Mouse (Mus musculus): ENCODE data around the gene Creb3l1. TPM values are rescaled to one million over a fixed set of nuclear protein-coding genes. Genes with fewer than 3 reads are reported as not detected.
A peak's percentile ranks its signal among the peaks of the same experiment; 100 is the strongest.

Gene Creb3l1
- total RNA-seq, 2 experiments from 2014 or later, result 2.6 to 2.8 TPM

GRCm38 (mm10) chr2:91975581-91976541, 48.4 kb downstream of the Creb3l1 start, which contains the start of gene Dgkz:
Gene Dgkz, minus strand, starts transcription at chr2:91975864.
- peak in 1 of 2 experiments; percentile 52 for DNase-seq (ENCODE audit: low spot score in 2 of 2)
- intact Hi-C loops (cut with DNase I), result loop anchor here (5.0 kb wide), 1 partner anchor 34 kb away; no protein-coding TSS in a partner anchor

DNA sequence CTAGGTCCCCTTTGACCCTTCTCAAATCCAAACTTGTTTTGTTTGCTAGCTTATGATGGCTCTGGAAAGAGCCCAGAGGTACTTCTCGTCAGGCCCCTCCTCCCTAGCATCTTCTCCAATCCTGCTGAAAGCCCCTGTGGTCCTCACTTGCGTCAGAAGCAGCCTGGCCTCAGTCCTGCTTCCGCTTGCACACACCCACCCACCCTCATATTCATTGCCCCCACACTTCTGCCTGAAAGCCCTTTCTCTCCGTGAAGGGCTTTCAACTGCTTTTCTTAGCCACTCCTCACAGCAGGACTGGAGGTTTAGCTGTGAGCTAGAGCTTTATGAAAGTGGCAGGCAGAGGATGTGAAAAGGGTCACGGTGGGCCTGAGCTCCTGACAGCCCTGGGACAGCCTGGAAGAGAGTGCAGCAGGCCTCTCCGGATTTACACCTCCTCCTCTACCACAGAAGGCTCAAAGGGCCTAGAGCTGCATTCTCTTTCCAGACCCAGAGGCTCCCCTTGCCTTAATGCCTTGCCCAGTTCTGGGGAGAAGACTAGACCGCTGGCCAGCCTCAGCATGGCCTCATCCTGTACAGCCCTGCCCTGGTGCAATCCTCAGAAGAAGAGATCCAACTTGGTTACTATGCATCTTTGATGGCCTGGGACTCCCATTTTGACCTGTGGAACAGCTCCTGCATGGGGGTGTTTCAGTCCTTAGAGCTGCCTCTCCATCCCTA, 50.7 kb downstream of the Creb3l1 start:
- intact Hi-C loops (cut with DNase I), result no loop called here
- no peak for DNase-seq (ENCODE audit: low spot score in 2 of 2)

DNA sequence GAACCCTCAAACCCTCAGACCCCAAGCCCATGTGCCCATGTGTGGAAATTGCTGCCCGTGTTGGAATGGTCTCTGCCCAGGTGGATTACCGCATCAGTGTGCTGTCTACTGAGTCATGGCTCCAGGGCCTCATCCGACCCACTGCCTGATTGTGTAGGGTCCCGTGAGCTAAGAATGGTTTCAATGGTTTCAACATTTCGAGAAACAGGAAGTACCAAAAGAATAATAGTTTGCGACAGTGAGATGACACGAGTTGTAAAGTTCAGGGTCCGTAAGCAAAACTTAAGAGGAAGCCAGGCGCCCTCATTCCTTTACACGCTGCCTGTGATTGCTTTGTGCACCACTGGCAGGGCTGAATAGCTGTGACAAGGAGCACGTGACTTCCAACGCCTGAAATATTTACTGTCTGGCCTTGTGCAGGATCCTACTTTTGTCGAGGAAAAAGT, 52.2 kb downstream of the Creb3l1 start:
- no peak for DNase-seq (ENCODE audit: low spot score in 2 of 2)
- intact Hi-C loops (cut with DNase I), result no loop called here

DNA sequence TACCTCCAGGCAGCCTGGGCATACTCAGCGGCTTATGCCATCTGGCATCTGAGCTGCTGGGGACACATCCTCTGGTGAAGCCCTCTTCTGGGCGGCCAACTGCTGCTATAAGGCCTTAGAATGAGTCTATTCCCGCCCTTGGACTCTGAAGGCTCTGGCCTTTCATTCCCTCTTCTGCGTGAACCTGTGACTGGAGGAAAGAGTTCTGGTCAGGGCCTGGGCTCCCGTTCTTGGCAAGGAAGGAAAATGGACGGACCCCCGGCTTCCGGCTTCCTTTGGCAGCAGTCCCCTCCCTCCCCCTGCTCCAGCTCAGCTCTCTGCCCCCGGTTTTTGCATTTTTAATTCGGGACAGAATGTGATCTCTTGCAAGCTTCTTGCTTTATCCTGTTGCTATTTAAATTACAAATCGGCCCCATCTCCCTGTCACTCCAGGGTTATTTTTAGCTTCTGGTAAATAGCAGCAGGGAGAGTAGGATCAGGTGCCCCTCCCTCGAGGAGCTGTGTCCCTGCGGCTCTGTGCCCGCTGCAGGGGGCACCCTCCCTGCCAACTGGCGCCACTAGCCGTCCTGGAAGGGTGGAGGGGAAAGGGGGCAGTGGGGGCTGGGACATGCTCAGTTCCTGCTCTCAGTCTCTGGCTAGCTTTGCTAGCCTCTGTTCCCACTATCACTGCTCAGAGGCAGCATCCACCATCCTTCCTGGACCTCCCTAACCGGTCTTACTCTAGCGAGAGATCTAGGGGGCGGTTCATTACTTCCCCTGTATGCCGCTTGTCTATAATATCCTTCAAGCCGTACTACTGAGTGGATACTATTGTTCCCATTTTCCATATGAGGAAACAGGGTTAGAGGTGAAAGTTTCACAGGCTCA, 52.8 kb downstream of the Creb3l1 start:
- DNase-seq (ENCODE audit: low spot score in 2 of 2), result peak; percentile 71 to 78
- intact Hi-C loops (cut with DNase I), result no loop called here

GRCm38 (mm10) chr2:91967962-91968361, 56.3 kb downstream of the Creb3l1 start:
- intact Hi-C loops (cut with DNase I), result no loop called here
- DNase-seq (ENCODE audit: low spot score in 2 of 2), result no peak

- intact Hi-C loops (cut with DNase I), result no loop called here
- no peak for DNase-seq (ENCODE audit: low spot score in 2 of 2)
Measured at GRCm38 (mm10) chr2:91966367-91966766, 57.9 kb downstream of the Creb3l1 start.

DNA sequence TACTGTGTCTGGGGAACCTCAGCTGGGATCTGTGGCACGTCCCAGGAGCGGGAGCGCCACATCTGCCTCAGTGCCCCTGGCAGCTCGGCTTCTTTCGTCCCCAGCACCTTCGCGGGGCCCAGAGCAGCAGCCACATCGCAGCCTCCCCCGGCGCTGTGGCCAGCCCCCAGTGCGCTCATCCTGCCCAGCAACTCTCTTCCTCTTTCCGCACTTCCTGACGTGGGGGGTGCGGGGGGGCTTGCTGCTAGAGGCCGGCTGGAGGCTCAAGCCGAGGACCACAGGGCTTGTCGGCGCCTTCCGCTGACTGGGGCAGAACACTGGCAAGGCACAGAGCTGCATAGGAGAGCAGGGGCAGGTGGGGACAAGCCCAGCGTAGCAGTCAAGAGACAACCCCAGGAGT, 58.9 kb downstream of the Creb3l1 start:
- intact Hi-C loops (cut with DNase I), result no loop called here
- DNase-seq (ENCODE audit: low spot score in 2 of 2), result no peak

DNA sequence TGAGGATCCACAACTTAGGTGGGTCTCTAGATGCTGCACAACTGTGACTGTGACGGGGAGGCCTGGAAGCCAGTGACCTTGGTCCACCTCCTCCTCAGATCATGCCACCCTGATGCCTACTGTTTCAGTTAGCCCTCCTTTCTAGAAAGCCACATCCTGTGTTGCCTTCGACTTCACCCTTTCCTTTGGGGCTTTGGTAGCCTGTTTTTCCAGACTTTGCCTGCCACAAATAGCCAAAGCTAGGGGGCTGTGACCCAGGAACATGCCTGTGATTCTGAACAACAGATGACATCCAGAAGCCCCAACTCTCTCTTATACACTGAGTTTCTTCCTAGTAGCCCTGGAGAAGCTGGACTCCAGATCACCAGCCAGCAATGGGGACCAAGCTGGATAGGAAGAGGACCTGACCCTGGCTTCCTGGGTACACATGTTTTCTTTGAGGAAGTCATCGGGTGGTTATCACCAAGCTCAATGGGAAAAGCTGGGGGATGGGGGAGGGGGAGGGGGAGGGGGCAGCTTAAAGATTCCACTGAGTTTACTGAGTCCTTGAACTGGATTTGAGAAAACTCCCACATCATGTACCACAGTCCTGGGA, 59.6 kb downstream of the Creb3l1 start:
- DNase-seq (ENCODE audit: low spot score in 2 of 2), result no peak
- intact Hi-C loops (cut with DNase I), result loop anchor here (5.0 kb wide), 1 partner anchor 37 kb away; the partner anchor contains the start of gene Chrm4

DNA sequence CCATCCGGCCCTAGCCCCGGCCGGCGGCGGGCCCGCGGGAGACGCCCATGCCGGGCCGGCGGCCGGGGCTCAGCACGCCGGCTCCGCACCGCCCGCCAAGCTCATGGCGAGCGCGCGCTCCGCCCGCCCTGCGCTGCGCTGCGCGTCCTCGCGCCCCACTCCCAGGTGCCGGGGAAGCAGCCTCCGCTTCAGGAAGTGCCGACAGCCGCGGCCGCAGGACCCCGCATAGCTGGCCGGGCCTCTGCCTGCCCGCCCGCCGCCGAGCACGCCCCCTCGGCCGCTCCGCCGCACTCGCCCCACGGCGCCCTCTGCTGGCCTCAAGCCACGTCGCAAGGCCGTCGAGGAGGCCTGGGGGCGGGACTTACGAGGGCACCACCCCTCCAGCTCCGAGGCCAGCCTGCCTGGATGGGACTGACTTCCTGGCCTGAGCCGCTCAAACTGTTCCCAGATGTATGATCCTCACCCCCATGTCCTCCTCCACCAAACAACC, 60.8 kb downstream of the Creb3l1 start:
- DNase-seq (ENCODE audit: low spot score in 2 of 2), result peak; percentile 95
- intact Hi-C loops (cut with DNase I), result loop anchor here (2.0 to 5.0 kb wide), 2 partner anchors 19 to 36 kb away; partner anchors contain the start of genes Chrm4 and Gm9821

DNA sequence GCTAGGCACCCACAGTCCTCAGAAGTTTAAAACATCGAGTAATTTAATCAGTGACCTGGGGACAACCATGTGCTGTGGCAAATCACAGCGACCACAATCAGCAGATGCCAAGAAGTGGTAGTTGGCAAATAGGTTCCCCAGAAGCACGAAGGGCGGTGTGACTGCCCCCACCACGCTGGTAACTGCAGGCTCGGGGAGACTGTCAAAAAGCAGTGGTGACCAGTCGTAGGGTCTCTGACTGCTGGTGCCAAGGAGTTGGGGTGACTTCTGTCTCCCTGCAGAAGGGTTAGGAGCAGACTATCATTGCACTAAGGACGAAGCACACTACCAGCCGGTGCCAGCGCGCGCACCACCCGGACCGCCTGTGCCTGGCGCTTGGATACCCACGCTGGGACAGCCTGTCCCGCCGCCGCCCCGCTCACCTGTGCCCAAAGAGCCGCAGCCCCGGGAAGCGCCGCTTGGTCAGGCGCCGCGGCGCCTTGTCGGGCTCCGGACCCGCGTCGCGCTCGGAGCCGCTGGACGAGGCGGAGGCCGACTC, 61.4 kb downstream of the Creb3l1 start:
- intact Hi-C loops (cut with DNase I), result loop anchor here (2.0 to 5.0 kb wide), 2 partner anchors 18 to 36 kb away; partner anchors contain the start of genes Chrm4 and Gm9821
- DNase-seq (ENCODE audit: low spot score in 2 of 2), result peak; percentile 41 to 46

DNA sequence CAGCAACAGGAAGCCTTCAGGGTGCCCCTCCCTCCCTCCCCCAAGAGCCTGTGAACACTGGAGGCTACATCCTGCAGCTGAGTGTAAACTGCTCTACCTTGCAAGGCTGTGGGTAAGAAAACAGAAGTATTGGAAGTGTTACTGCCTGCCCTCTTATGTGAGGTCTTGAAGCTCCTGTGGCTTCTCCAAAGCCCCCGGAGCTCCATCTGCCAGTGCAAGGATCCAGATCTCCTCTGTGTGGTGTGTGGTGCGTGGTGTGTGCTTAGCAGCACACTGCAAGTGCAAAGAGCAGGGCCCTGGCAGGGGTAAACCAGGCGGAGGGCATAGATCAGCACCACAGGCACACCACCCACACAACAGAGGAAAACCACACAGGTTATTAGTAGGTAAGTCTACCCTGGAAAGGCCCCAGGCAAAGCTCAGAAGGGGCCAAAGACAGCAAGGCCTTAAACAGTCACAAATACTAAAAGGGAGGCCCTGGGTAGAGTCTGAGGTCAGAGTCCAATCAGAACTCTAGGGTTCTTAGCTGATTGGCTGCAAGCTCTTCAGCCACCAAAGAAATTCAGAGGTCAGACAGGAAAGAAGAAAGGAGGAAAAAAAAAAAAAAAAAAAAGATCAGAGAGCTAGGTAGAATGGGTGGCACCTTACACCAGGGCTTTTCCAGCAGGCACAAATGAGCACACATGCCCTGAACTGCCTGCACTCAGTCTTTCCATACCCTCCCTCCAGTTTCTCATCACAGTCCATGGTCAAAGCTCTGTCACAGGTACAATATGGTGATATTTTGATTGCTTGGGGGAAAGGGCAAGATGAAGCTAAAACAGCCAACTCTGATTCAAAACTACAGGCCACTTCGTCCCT, 62.2 kb downstream of the Creb3l1 start:
- intact Hi-C loops (cut with DNase I), result loop anchor here (2.0 to 5.0 kb wide), 2 partner anchors 17 to 35 kb away; partner anchors contain the start of genes Chrm4 and Gm9821
- DNase-seq (ENCODE audit: low spot score in 2 of 2), result no peak

- intact Hi-C loops (cut with DNase I), result loop anchor here (5.0 kb wide), 1 partner anchor 33 kb away; the partner anchor contains the start of gene Chrm4
- no peak for DNase-seq (ENCODE audit: low spot score in 2 of 2)
Measured at GRCm38 (mm10) chr2:91960459-91960858, 63.8 kb downstream of the Creb3l1 start.

DNA sequence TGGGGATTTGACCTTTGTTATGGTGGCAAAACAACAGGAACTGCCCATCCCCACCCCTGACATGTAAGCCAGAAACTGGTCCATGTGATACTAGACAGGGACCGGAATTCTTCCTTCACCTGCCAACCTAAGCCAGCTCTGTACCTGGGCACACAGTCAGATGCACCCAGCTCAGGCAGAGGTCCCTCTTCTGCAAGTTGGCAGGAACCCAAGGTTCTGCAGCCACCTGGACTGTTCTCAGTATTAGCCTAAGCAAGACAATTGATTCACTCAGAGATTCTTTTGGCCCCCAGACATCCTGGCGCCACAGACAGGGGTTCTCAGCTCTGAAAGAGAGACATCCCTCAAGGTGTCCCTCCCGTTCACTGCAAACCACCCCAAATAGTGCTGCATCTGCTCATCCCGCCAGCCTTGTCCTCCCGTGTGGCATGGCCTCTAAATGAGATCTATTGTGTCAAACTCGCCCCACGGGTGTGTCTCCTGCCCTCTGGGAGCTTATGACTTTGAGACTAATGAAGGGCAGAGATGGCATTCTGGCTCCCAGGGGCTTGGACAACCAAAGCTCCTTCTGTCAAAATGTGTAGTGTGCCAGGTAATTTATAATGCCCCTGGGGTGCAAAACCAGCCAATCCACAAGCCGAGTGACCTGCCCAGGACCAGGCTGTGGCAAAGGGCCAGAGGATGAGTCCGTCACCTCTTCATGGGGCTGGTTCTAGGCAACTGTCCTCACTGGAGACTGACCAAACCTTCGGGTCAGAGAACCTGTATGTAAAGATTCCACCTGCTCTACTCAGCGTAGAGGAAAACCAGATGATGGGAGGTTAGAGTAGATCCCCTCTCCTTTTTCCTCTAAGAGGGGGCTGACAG, 64.5 kb downstream of the Creb3l1 start:
- no peak for DNase-seq (ENCODE audit: low spot score in 2 of 2)
- intact Hi-C loops (cut with DNase I), result loop anchor here (5.0 kb wide), 1 partner anchor 32 kb away; the partner anchor contains the start of gene Chrm4

DNA sequence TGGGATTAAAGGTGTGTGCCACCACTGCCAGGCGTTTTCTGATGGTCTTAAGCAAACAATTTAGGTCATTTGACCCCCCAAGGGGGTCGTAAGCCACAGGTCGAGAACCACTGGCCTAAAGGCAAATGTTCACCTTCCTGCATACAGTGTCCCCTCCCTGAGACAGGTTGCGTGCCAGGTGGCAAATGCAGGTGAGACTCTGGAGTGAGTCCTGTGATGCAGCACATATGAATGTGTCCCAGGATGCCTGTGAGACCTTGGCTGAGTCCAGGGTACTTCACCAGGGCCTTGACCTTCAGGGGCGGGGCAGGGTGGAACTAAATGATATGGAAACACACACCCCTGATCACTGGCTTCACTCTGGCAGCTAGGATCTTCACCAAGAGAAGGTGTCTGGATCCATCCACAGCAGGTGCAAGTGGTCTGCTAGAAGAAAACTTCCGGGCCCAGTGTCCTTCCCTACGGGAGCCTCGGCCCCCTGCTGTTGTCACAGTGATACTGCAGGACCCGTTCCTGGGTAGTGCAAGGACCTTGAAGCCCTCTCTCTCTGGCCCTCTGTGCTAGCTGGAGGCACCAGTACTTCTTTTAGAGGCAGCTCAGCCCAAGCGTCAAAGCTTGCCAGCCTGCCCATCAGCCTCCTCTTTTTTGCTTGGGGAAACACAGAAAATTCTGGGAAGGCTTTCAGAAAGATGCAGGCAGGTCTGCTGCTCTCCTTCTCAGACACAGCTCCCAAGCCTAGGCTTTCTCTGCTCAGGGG, 65.4 kb downstream of the Creb3l1 start:
- intact Hi-C loops (cut with DNase I), result no loop called here

DNA sequence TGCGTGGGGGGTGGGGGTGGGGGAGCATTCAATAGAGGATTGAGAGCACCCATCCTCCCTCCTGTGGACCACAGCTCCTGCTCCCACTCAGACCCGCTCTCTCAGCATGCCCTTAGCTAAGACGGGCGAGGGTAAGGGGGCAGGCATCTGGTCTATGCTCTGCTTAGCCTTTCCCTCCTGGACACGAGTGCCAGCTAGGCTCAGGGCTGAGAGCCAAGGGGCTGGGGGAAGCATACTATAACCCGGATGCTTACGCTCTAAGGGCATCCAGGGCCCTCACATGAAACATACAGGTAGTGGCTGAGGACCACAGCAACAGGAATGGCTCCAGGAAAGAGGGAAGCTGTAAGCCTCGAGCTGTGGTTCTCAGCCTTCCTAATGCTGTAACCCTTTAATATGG, 66.3 kb downstream of the Creb3l1 start:
- intact Hi-C loops (cut with DNase I), result no loop called here
- no peak for DNase-seq (ENCODE audit: low spot score in 2 of 2)

More for the DNA sequence above, 65.4 kb downstream of the Creb3l1 start:
- peak; percentile 58 to 63 for DNase-seq (ENCODE audit: low spot score in 2 of 2)

DNA sequence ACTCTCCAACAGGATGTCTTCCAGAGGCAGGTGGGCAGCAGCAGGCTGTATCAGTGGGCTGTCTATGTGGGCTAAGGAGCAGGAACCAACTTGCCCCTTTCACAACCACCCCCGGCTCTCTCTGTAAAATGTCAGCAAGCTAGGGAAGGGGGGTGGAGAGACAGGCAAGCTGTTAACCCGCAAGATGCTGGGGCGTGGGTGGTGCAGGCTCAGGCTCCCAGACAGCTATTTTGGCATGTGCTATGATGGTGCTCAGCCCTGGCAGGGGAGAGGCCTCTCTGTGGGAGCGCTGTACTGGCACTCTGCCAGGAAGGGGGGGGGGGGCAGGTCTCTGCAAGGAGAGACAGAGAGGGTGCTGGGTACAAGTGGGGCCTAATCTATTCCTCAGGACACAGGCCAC, 67.2 kb downstream of the Creb3l1 start:
- DNase-seq (ENCODE audit: low spot score in 2 of 2), result peak; percentile 84 to 89
- intact Hi-C loops (cut with DNase I), result no loop called here

Measured in left cerebral cortex, postnatal 36 days (tissue).